ENCODE assay signal across 8 mouse cellular contexts in genomic region chr12:49373821-49374605, GRCm38 (mm10). TPM values are rescaled to one million over a fixed set of nuclear protein-coding genes. Genes with fewer than 3 reads are reported as not detected.
DNase-seq lines count a peak whose midpoint lies in the region; ATAC-seq and TF ChIP-seq lines count a peak whose summit lies in the region.

No protein-coding gene starts in this region.

- H3K27ac ChIP-seq in heart, embryonic 15.5 days, result no peak overlapping the region
- no peak overlapping the region for H3K27ac ChIP-seq in bone marrow macrophage, adult 2 months (ENCODE audit: insufficient read depth, low read depth, low read length)
- H3K27ac ChIP-seq in forebrain, embryonic 15.5 days (replicated peaks), result peak overlapping the region; percentile 89
- no peak overlapping the region for H3K27ac ChIP-seq in midbrain, embryonic 10.5 days (replicated peaks)

- H3K4me2 ChIP-seq in heart, embryonic 15.5 days, result peak overlapping the region; percentile 60
- peak overlapping the region; percentile 66 for H3K4me2 ChIP-seq in forebrain, embryonic 15.5 days (replicated peaks)

- H3K36me3 ChIP-seq in heart, embryonic 15.5 days, result no peaks in the 10 kb centered on the region
- H3K36me3 ChIP-seq in forebrain, embryonic 15.5 days, result no peaks in the 10 kb centered on the region
- H3K36me3 ChIP-seq in midbrain, embryonic 10.5 days, result no peaks in the 10 kb centered on the region

- intact Hi-C loops in heart, postnatal 25 days (cut with DNase I), result loop anchor here (5.0 to 10.0 kb wide), 4 partner anchors 581 to 1813 kb away; no protein-coding TSS in a partner anchor

- 1% methylated on average over 24 of the region's 24 CpGs for WGBS in heart, embryonic 15.5 days
- WGBS in forebrain, embryonic 15.5 days, result 2% methylated on average over 24 of the region's 24 CpGs
- under 1% methylated on average over 24 of the region's 24 CpGs for WGBS in midbrain, embryonic 10.5 days

- H3K9me3 ChIP-seq in heart, embryonic 15.5 days (replicated peaks), result no peaks in the 10 kb centered on the region
- no peaks in the 10 kb centered on the region for H3K9me3 ChIP-seq in forebrain, embryonic 15.5 days
- H3K9me3 ChIP-seq in midbrain, embryonic 10.5 days (replicated peaks), result no peaks in the 10 kb centered on the region

- no peak for ATAC-seq in heart, embryonic 15.5 days (replicated peaks; ENCODE audit: insufficient number of reproducible peaks, insufficient read depth, low FRiP score, low read depth)
- ATAC-seq in forebrain, embryonic 15.5 days (replicated peaks), result no peak

- DNase-seq in heart, postnatal 25 days (ENCODE audit: low spot score), result no peak
- DNase-seq in midbrain, embryonic 10.5 days (ENCODE audit: low spot score), result peak; percentile 51
- no peak for DNase-seq in testis, postnatal 10 days (ENCODE audit: low spot score)
- DNase-seq in ovary, postnatal 14 days (ENCODE audit: low spot score), result no peak
- no peak for DNase-seq in lung, postnatal 25 days (ENCODE audit: low spot score)

- H3K9ac ChIP-seq in heart, embryonic 15.5 days, result no peak overlapping the region
- H3K9ac ChIP-seq in forebrain, embryonic 15.5 days (replicated peaks), result peak overlapping the region; percentile 68

- H3K27me3 ChIP-seq in heart, embryonic 15.5 days, result peaks cover 85% of the 10 kb centered on the region
- no peaks in the 10 kb centered on the region for H3K27me3 ChIP-seq in forebrain, embryonic 15.5 days
- H3K27me3 ChIP-seq in midbrain, embryonic 10.5 days (ENCODE audit: low read depth, poor library complexity, severe bottlenecking), result peaks cover 100% of the 10 kb centered on the region

- TF ChIP-seq CTCF in bone marrow macrophage, adult 2 months (IDR thresholded peaks at IDR 0.05; ENCODE audit: low read depth, low read length), result no peak

- H3K4me1 ChIP-seq in heart, embryonic 15.5 days (replicated peaks), result no peaks in the 10 kb centered on the region; the same call in 1 of the 2 replicates
- no peaks in the 10 kb centered on the region for H3K4me1 ChIP-seq in bone marrow macrophage, adult 2 months (ENCODE audit: control insufficient read depth, insufficient read depth, low read length)
- peaks cover 35% of the 10 kb centered on the region for H3K4me1 ChIP-seq in forebrain, embryonic 15.5 days
- H3K4me1 ChIP-seq in midbrain, embryonic 10.5 days, result no peaks in the 10 kb centered on the region

- H3K4me3 ChIP-seq in heart, embryonic 15.5 days, result peak overlapping the region; percentile 42
- H3K4me3 ChIP-seq in bone marrow macrophage, adult 2 months (ENCODE audit: insufficient read depth, low read length), result peak overlapping the region; percentile 30; the same call in 1 of the 2 replicates
- H3K4me3 ChIP-seq in forebrain, embryonic 15.5 days, result peak overlapping the region; percentile 41
- H3K4me3 ChIP-seq in midbrain, embryonic 10.5 days, result peak overlapping the region; percentile 37

- TF ChIP-seq POLR2A in bone marrow macrophage, adult 2 months (IDR thresholded peaks at IDR 0.05; ENCODE audit: borderline replicate concordance, low read depth, low read length), result no peak

RNA-seq across cellular contexts. Expression of gene Foxg1, which starts 8.4 kb away (rescaled TPM):
- 0.51 TPM in 1 of 2 replicates, not detected in the other for polyA plus RNA-seq in heart, embryonic 15.5 days (2015; fragmentation: Nextera tagmentation; extraction: Ambion mirVana)
- not detected for total RNA-seq in heart, postnatal 25 days (2021)
- not detected in 2 replicates for polyA plus RNA-seq in bone marrow macrophage, adult 2 months (2012; ENCODE audit: insufficient read depth, insufficient read length, missing spikeins)
- polyA plus RNA-seq in forebrain, embryonic 15.5 days (2015; fragmentation: Nextera tagmentation; extraction: Ambion mirVana), result 110 and 111 TPM in 2 replicates
- polyA plus RNA-seq in midbrain, embryonic 10.5 days (2016; fragmentation: Nextera tagmentation; extraction: Ambion mirVana), result 0.31 and 0.42 TPM in 2 replicates

RNA-seq across cellular contexts. Expression of gene Gm43517, which starts 11.0 kb away (rescaled TPM):
- polyA plus RNA-seq in heart, embryonic 15.5 days (2015; fragmentation: Nextera tagmentation; extraction: Ambion mirVana), result not detected in 2 replicates
- total RNA-seq in heart, postnatal 25 days (2021), result not detected
- not detected in 2 replicates for polyA plus RNA-seq in bone marrow macrophage, adult 2 months (2012; ENCODE audit: insufficient read depth, insufficient read length, missing spikeins)
- polyA plus RNA-seq in forebrain, embryonic 15.5 days (2015; fragmentation: Nextera tagmentation; extraction: Ambion mirVana), result 2.8 and 3.0 TPM in 2 replicates
- polyA plus RNA-seq in midbrain, embryonic 10.5 days (2016; fragmentation: Nextera tagmentation; extraction: Ambion mirVana), result 0.05 TPM in 1 of 2 replicates, not detected in the other

Comparison
In these comparisons a context has a peak if more than half of its experiments do, and no peak if none do; other contexts are left out.
1. RNA of gene Foxg1, which starts 8.4 kb away (polyA plus RNA-seq): 110 to 111 TPM in forebrain, embryonic 15.5 days; 0.31 to 0.42 TPM in midbrain, embryonic 10.5 days, 0.51 TPM in heart, embryonic 15.5 days and not detected in bone marrow macrophage, adult 2 months; every median in the first group is over 10 times any median in the second.
2. Peak in every context shown above with its lines, with median percentiles within 50 percentile points of each other: H3K4me3 ChIP-seq.